Mouse (Mus musculus) hematopoietic stem cell, adult 5-6 weeks (primary cell): ENCODE data around the gene Agrp. TPM values are rescaled to one million over a fixed set of nuclear protein-coding genes. Genes with fewer than 3 reads are reported as not detected.

Source experiments
- ATAC-seq, 2 experiments: fragments of 125-278 bp in 1 of 2; replicated peaks in 1 of 2; 2 replicates each; pipeline ENCODE4 v1.8.0; 2016 to 2017; ENCODE audit warnings: inconsistent platforms in 2 of 2, mild to moderate bottlenecking in 2 of 2, moderate number of reproducible peaks in 2 of 2, low read depth in 1 of 2, moderate TSS enrichment in 1 of 2; ENCODE audit not compliant: low FRiP score in 2 of 2, poor library complexity in 2 of 2, severe bottlenecking in 2 of 2, insufficient read depth in 1 of 2, low TSS enrichment in 1 of 2
- total RNA-seq: library from RNA; stranded (forward); fragments of 172-1452, 232-1000 nt; gene quantifications from 2 replicates; pipeline ENCODE4 v1.2.3, GENCODE M21; 2017

Gene Agrp
- total RNA-seq, 1 experiment from 2014 or later, result not detected

- no peak for ATAC-seq
Measured at GRCm38 (mm10) chr8:105517346-105517745, 119.8 kb downstream of the Agrp start.

Other genes with a start within 250 kb of the Agrp start
- gene Kctd19, start 223.9 kb downstream of the Agrp start, total RNA-seq, result not detected in 2 replicates
- 0.20 and 2.1 TPM in 2 replicates for gene Lrrc36, start 223.8 kb downstream of the Agrp start, total RNA-seq
- gene Tppp3, start 165.9 kb downstream of the Agrp start, total RNA-seq, result 3.2 TPM in 1 of 2 replicates, not detected in the other
- 7.3 and 11.2 TPM in 2 replicates for gene Zdhhc1, start 140.5 kb downstream of the Agrp start, total RNA-seq
- gene Hsd11b2, start 118.6 kb downstream of the Agrp start, total RNA-seq, result not detected in 2 replicates
- 37.7 and 39.7 TPM in 2 replicates for gene Atp6v0d1, start 71.3 kb downstream of the Agrp start, total RNA-seq
- gene Ripor1, start 32.1 kb downstream of the Agrp start, total RNA-seq, result 11.7 and 18.1 TPM in 2 replicates
- 116 and 202 TPM in 2 replicates for gene Ctcf, start 825 bp downstream of the Agrp start, total RNA-seq
- gene Carmil2, start 48.9 kb upstream of the Agrp start, total RNA-seq, result 14.7 and 15.1 TPM in 2 replicates
- gene Acd, start 63.7 kb upstream of the Agrp start, total RNA-seq, result 13.9 and 26.7 TPM in 2 replicates
- gene Pard6a, start 63.8 kb upstream of the Agrp start, total RNA-seq, result 22.8 and 66.2 TPM in 2 replicates
- gene 4933405L10Rik, start 70.3 kb upstream of the Agrp start, total RNA-seq, result 1.2 TPM in 1 of 2 replicates, not detected in the other
- 16.1 and 17.6 TPM in 2 replicates for gene Enkd1, start 70.8 kb upstream of the Agrp start, total RNA-seq
- gene Gfod2, start 121.3 kb upstream of the Agrp start, total RNA-seq, result 1.6 and 5.8 TPM in 2 replicates
- 7.1 and 10.3 TPM in 2 replicates for gene Ranbp10, start 190.0 kb upstream of the Agrp start, total RNA-seq
- not detected in 2 replicates for gene Tsnaxip1, start 190.3 kb upstream of the Agrp start, total RNA-seq
- gene Cenpt, start 215.9 kb upstream of the Agrp start, total RNA-seq, result 14.3 and 14.6 TPM in 2 replicates
- 25.8 and 28.3 TPM in 2 replicates for gene Thap11, start 217.7 kb upstream of the Agrp start, total RNA-seq
- 58.5 and 70.2 TPM in 2 replicates for gene Nutf2, start 223.2 kb upstream of the Agrp start, total RNA-seq
- gene Edc4, start 243.5 kb upstream of the Agrp start, total RNA-seq, result 23.4 and 40.6 TPM in 2 replicates